Mouse (Mus musculus) midbrain, embryonic 11.5 days (tissue): ENCODE data around the gene Thbs2. TPM values are rescaled to one million over a fixed set of nuclear protein-coding genes. Genes with fewer than 3 reads are reported as not detected.

Experiments
- ATAC-seq: fragments of 200-750 bp; cut with Nextera tagmentation; 2 replicates; pipeline ENCODE4 v1.8.0; 2017; ENCODE audit warnings: moderate TSS enrichment, moderate library complexity; ENCODE audit not compliant: low FRiP score
- DNase-seq: peaks from one replicate; pipeline ENCODE4 v3.0.0; 2015; ENCODE audit warnings: low spot score; ENCODE audit errors: missing footprints
- H3K27ac ChIP-seq: fragments of 300-500 bp; sonication (generic); 2 replicates; pipeline ENCODE4 v1.5.1; 2014; ENCODE audit warnings: low read depth, low read length
- H3K27me3 ChIP-seq: fragments of 300-500 bp; sonication (generic); 2 replicates; pipeline ENCODE4 v1.6.1; 2014; ENCODE audit warnings: mild to moderate bottlenecking, low read length, moderate library complexity, mixed read lengths; ENCODE audit not compliant: control insufficient read depth, insufficient read depth
- H3K36me3 ChIP-seq: fragments of 300-500 bp; sonication (generic); 2 replicates; pipeline ENCODE4 v1.6.1; 2014; ENCODE audit warnings: mild to moderate bottlenecking, low read length, moderate library complexity, mixed read lengths; ENCODE audit not compliant: control insufficient read depth, insufficient read depth
- H3K4me1 ChIP-seq: fragments of 300-500 bp; sonication (generic); 2 replicates; pipeline ENCODE4 v1.6.1; 2014; ENCODE audit warnings: low read length; ENCODE audit not compliant: control insufficient read depth, insufficient read depth
- H3K4me2 ChIP-seq: fragments of 300-500 bp; sonication (generic); 2 replicates; pipeline ENCODE4 v1.6.1; 2014; ENCODE audit warnings: mild to moderate bottlenecking, moderate library complexity
- H3K4me3 ChIP-seq: fragments of 300-500 bp; sonication (generic); 2 replicates; pipeline ENCODE4 v1.5.1; 2014; ENCODE audit warnings: low read depth, low read length
- H3K9ac ChIP-seq: fragments of 300-500 bp; sonication (generic); 2 replicates; pipeline ENCODE4 v1.6.1; 2014; ENCODE audit warnings: low read length
- H3K9me3 ChIP-seq: fragments of 300-500 bp; sonication (generic); 2 replicates; pipeline ENCODE4 v1.6.1; 2016; ENCODE audit warnings: low read length; ENCODE audit not compliant: control insufficient read depth
- WGBS: fragments of 180-500 bp; shearing (Covaris S2); extraction: QIAGEN DNeasy Blood & Tissue Kit; methylation state at CpG from one replicate; pipeline ENCODE4 v1.1.7; 2014; 5-methylcytosine and 5-hydroxymethylcytosine counted together
- polyA plus RNA-seq: library from polyadenylated mRNA; unstranded; fragments of >200 nt; fragmentation: Nextera tagmentation; extraction: Ambion mirVana; gene quantifications from 2 replicates; pipeline ENCODE4 v1.2.1, GENCODE M21; 2014

Gene Thbs2
- polyA plus RNA-seq, 1 experiment from 2014 or later = 9.0 TPM

GRCm38 (mm10) chr17:14658123-14658522 lies 35.9 kb downstream of the Thbs2 start:
- WGBS = 80% methylated on average over 2 of the region's 2 CpGs
- Histone ChIP-seq H3K36me3 (no peaks in the 10 kb centered on the region), H3K4me2 (no peak overlapping the region), H3K27me3 (no peaks in the 10 kb centered on the region), H3K9me3 (no peaks in the 10 kb centered on the region), H3K9ac (no peak overlapping the region), H3K4me1 (no peaks in the 10 kb centered on the region), H3K27ac (no peak overlapping the region), H3K4me3 (no peak overlapping the region)
- DNase-seq (no peak), ATAC-seq (no peak)

- H3K4me3 ChIP-seq = no peak overlapping the region
- no peak for ATAC-seq
- no peaks in the 10 kb centered on the region for H3K9me3 ChIP-seq
- H3K9ac ChIP-seq = no peak overlapping the region
- no peak overlapping the region for H3K4me2 ChIP-seq
- H3K36me3 ChIP-seq = no peaks in the 10 kb centered on the region
- no peaks in the 10 kb centered on the region for H3K27me3 ChIP-seq
- DNase-seq = no peak
- no peaks in the 10 kb centered on the region for H3K4me1 ChIP-seq
- H3K27ac ChIP-seq = no peak overlapping the region
Observed at GRCm38 (mm10) chr17:14657123-14657522, 36.9 kb downstream of the Thbs2 start.

GRCm38 (mm10) chr17:14654981-14655380 lies 39.1 kb downstream of the Thbs2 start:
- 78% methylated on average over 3 of the region's 3 CpGs for WGBS
- no peak for DNase-seq
- no peak for ATAC-seq
- no peak overlapping the region for H3K27ac ChIP-seq
- no peaks in the 10 kb centered on the region for H3K27me3 ChIP-seq
- no peak overlapping the region for H3K4me3 ChIP-seq
- H3K9ac ChIP-seq = no peak overlapping the region
- H3K9me3 ChIP-seq = no peaks in the 10 kb centered on the region
- no peak overlapping the region for H3K4me2 ChIP-seq
- no peaks in the 10 kb centered on the region for H3K4me1 ChIP-seq
- H3K36me3 ChIP-seq = no peaks in the 10 kb centered on the region

GRCm38 (mm10) chr17:14652013-14652412 lies 42.0 kb downstream of the Thbs2 start:
- Histone ChIP-seq H3K4me3 (no peak overlapping the region), H3K4me1 (no peaks in the 10 kb centered on the region), H3K27me3 (no peaks in the 10 kb centered on the region), H3K4me2 (no peak overlapping the region), H3K27ac (no peak overlapping the region), H3K36me3 (no peaks in the 10 kb centered on the region), H3K9ac (no peak overlapping the region), H3K9me3 (no peaks in the 10 kb centered on the region)
- ATAC-seq (no peak), DNase-seq (no peak)
- 86% methylated on average over 7 of the region's 7 CpGs for WGBS

GRCm38 (mm10) chr17:14647996-14648640 lies 45.9 kb downstream of the Thbs2 start:
- H3K9ac ChIP-seq = no peak overlapping the region
- DNase-seq = no peak
- no peak overlapping the region for H3K4me2 ChIP-seq
- 79% methylated on average over 4 of the region's 4 CpGs for WGBS
- H3K27me3 ChIP-seq = no peaks in the 10 kb centered on the region
- H3K27ac ChIP-seq = no peak overlapping the region
- no peaks in the 10 kb centered on the region for H3K9me3 ChIP-seq
- no peak overlapping the region for H3K4me3 ChIP-seq
- no peak for ATAC-seq
- H3K4me1 ChIP-seq = no peaks in the 10 kb centered on the region
- no peaks in the 10 kb centered on the region for H3K36me3 ChIP-seq

GRCm38 (mm10) chr17:14643996-14644395 lies 50.0 kb downstream of the Thbs2 start:
- WGBS = 81% methylated on average over 3 of the region's 3 CpGs
- Histone ChIP-seq H3K27me3 (no peaks in the 10 kb centered on the region), H3K4me2 (no peak overlapping the region), H3K9me3 (no peaks in the 10 kb centered on the region), H3K9ac (no peak overlapping the region), H3K4me1 (no peaks in the 10 kb centered on the region), H3K36me3 (no peaks in the 10 kb centered on the region), H3K27ac (no peak overlapping the region), H3K4me3 (no peak overlapping the region)
- no peak for DNase-seq
- ATAC-seq = no peak

- no peak overlapping the region for H3K9ac ChIP-seq
- no peaks in the 10 kb centered on the region for H3K4me1 ChIP-seq
- DNase-seq (no peak), ATAC-seq (no peak)
- WGBS = 83% methylated on average over 15 of the region's 15 CpGs
- no peak overlapping the region for H3K27ac ChIP-seq
- no peaks in the 10 kb centered on the region for H3K27me3 ChIP-seq
- H3K36me3 ChIP-seq = no peaks in the 10 kb centered on the region
- H3K4me2 ChIP-seq = no peak overlapping the region
- H3K4me3 ChIP-seq = no peak overlapping the region
- no peaks in the 10 kb centered on the region for H3K9me3 ChIP-seq
Observed at GRCm38 (mm10) chr17:14640351-14641115, 53.5 kb downstream of the Thbs2 start.

GRCm38 (mm10) chr17:14635546-14636323 lies 58.3 kb downstream of the Thbs2 start:
- ATAC-seq (no peak), DNase-seq (no peak)
- WGBS = 84% methylated on average over 8 of the region's 8 CpGs
- no peak overlapping the region for H3K27ac ChIP-seq
- no peaks in the 10 kb centered on the region for H3K9me3 ChIP-seq
- H3K4me2 ChIP-seq = no peak overlapping the region
- no peaks in the 10 kb centered on the region for H3K36me3 ChIP-seq
- no peak overlapping the region for H3K4me3 ChIP-seq
- no peaks in the 10 kb centered on the region for H3K4me1 ChIP-seq
- no peak overlapping the region for H3K9ac ChIP-seq
- H3K27me3 ChIP-seq = no peaks in the 10 kb centered on the region

DNA sequence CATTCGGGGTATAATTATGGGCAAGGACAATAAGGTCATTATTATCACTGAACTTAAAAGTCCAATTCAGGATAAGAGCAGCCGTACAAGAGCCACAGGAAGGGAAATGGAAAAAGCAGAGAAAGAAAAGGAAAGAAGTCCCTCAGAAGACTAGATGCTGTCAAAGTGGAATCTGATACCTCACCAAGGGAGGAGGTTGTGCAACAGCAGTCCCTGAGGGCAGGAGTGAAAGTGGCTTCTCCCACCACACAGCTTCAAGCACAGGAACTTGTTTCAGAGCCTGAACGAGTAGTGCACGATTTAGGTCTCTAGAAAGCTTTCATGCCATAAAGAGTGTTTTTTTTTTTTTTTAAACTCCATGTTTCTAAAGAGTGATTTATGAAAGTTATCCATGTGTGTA lies 65.1 kb downstream of the Thbs2 start:
- Histone ChIP-seq H3K4me3 (no peak overlapping the region), H3K27me3 (no peaks in the 10 kb centered on the region), H3K27ac (no peak overlapping the region), H3K9me3 (no peaks in the 10 kb centered on the region), H3K36me3 (no peaks in the 10 kb centered on the region), H3K4me1 (no peaks in the 10 kb centered on the region), H3K9ac (no peak overlapping the region), H3K4me2 (no peak overlapping the region)
- DNase-seq (no peak), ATAC-seq (no peak)
- 76% methylated on average over 4 of the region's 4 CpGs for WGBS
